Mouse (Mus musculus) heart, postnatal 10 days (tissue): ENCODE measurements around the gene Apmap. TPM values are rescaled to one million over a fixed set of nuclear protein-coding genes. Genes with fewer than 3 reads are reported as not detected.
A peak's percentile ranks its signal among the peaks of the same experiment; 100 is the strongest.

Experiments used
- DNase-seq, 2 experiments: peaks; one replicate each; pipeline ENCODE4 v3.0.0; 2021
- intact Hi-C: fragments of 180-260 bp; cut with DNase I; formaldehyde crosslinking; loops from one replicate; pipeline ENCODE4 v1.15.1; 2025
- total RNA-seq, 2 experiments: library from RNA; stranded (reverse); gene quantifications; 2 replicates each; pipeline ENCODE4 v1.2.3; 2021

The Apmap gene
- total RNA-seq: 10 to 100 TPM; 45.6 to 62.8 TPM

DNA sequence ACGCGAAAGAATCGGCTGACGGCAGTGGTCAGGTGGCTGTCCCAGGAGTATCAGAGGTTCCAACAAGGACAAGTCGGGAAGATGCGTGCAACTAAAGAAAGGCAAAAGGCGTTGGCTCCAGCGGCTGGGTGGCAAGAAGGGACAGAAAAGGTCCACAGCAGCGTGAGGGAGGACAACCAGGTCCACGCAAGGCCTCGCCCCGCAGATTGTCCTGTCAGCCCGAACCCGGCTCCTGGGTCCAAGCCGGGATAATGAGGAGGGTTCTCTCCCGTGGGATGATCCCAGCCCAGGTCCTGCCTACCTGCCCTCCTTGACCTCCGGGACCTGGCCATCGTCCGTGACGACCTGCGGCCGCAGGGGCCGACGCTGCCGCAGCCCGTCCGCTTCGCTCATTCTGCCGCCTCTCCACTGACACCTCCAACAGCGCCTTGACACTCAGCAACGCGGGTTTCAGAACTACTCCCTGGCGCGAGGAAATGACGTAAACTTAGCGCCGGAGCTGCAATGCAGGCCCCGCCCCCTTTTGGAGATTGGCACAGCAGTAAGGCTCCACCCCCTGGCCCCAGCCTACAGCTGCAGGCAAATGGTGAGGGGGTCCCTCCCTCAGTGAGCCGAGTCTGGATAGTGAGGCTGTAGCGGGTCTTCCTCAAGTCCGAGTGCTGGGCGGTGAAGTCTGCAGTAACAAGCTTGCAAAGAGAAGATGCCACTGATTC is at the start of gene Apmap:
Gene Apmap, minus strand, starts transcription at position 481 of the 713 bp plus-strand sequence.
- intact Hi-C loops: loop anchor here (5.0 kb wide), 2 partner anchors 179 to 299 kb away; partner anchors contain the start of genes Gins1 and Pygb

DNA sequence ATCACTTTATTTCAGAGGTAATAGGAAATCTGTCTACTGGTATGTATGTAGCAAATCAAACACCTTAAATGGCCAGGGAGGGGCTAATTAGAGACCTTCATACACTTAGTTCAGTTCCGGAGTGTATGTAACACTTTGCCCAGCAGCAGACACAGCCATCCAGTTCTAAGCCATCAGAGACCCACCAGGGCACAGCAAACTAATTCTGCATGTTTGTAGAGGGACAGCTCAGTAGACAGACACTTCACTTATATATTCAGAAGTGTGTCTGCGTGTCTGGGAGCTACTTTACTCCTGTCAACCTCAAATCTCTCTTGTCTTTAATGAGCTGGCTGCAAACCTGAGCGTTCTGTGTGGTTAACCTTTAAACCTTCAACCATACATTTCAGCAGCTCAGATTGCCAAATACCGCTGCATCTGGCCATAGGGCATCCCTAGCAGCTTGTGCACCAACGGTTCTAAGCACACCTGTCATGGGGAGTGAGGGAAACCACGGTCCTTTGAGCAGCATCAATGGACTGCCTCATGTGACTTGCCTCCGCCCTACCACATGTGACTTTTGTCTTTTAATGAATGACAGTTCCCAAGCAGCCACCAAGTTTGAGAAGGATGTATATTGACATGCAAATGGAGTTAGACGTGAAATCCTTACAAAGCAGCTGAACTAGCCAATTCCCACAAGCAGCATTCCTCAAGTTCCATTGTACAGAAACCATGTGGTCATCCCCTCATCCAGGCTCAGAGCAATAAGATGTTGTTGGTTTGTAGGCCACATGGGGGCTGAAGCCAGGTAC is 48.8 kb upstream of the Apmap start:
- intact Hi-C loops: no loop called here

More for the DNA sequence above, at the start of gene Apmap:
- DNase-seq: peak; percentile 98 to 99

DNA sequence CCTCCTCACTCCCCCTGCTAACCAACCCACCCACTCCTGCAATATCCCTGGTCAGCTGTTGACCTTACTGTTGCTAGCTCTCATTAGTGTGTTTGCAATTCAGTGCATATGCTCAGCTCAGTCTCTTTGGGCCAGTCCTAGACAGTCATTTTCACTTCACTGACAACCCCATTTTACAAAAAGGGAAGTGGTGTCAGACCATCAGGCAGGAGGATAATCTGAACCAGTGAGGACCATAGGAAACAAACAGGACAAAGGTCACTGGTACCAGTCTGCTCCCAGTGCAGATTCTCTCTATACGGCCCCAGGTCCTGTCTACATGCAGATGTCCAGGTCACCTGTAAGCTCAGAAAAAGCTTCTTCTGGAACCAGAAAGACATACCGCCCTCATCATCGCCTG is 47.7 kb upstream of the Apmap start:
- intact Hi-C loops: no loop called here
- no peak for DNase-seq

More for the DNA sequence above, 48.8 kb upstream of the Apmap start:
- no peak for DNase-seq

DNA sequence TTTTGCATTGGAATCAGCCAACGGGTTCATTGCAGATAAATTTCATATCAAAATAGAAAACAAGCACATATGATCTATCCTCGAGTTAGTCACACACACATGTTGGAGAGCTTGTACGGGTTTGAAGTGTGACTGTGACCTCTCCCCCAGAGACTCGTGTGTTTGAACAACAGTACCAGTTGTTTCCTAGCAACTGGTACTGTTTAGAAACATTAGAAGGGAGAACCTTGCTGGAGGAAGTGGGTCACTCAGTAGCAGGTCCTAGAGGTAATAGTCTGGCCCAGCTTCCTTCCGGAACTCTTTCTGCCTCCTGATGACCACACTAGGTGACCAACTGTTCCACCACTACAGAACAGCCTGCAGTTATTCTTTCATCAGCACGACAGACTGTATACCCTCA is 46.9 kb upstream of the Apmap start:
- intact Hi-C loops: no loop called here
- DNase-seq: no peak

DNA sequence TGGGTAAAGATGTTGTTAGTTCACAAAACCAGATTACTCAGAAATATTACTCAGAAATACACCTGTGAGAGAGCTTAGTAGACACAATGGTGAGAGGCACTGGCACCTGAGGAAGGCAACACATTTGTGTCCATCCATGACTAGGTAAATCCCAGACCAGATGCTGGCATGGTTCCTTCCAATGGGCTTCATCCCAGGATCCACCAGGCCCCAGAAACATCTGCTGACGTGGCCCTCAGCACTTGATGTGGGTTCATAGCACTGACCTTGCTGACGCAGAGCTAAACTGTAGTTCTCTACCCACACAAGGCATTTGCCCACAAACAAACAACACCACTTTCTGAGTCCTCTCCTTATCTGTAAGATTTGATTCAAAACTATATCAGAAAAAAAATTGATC is 46.4 kb upstream of the Apmap start:
- no peak for DNase-seq
- intact Hi-C loops: no loop called here

DNA sequence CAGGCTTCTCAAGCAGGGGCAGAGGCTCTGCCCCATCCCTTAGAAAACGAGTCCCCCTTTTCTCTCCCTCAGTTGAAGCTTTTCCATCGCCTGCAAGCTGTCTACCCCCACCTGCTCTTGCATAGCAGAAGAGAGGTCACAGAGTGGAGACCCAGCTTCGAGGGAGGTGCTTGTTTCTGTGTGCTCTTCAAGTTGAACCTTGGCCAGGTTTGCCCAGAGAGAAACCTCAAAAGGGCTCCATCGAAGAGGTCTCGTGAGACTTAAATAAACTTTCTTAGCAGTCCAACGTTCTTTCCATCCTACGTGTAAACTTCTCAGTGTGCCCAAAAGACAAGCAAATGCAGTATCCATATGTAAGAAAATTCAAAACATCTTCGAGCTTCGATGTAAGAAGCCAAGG is 43.0 kb upstream of the Apmap start:
- intact Hi-C loops: no loop called here
- no peak for DNase-seq

DNA sequence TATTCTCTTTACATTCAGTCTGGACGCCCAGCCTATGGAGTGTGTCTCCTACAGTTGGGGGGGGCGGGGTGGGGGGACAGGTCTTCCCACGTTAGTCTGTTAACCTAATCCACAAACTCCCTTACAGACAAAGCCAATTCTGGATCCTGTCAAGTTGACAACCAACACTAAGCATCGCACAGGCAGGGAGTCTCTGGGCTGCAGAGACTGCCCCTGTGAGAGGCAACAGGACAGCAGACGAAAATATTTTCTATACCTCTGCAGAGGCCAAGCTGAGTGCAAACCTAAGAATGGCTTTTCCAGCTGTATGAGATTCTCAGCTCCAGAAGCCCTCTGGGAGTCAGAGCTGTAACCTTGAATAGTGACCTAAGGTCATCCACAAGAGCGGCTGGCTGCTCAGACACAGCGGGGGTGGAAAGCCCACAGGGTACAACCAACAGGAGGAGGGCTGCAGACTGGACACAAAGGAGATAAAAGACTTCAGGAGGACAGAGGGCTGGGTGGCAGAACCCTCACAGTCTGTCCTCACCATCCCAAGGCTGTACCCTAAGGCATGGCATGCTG is 42.2 kb upstream of the Apmap start:
- DNase-seq: peak; percentile 27 to 29
- intact Hi-C loops: no loop called here

DNA sequence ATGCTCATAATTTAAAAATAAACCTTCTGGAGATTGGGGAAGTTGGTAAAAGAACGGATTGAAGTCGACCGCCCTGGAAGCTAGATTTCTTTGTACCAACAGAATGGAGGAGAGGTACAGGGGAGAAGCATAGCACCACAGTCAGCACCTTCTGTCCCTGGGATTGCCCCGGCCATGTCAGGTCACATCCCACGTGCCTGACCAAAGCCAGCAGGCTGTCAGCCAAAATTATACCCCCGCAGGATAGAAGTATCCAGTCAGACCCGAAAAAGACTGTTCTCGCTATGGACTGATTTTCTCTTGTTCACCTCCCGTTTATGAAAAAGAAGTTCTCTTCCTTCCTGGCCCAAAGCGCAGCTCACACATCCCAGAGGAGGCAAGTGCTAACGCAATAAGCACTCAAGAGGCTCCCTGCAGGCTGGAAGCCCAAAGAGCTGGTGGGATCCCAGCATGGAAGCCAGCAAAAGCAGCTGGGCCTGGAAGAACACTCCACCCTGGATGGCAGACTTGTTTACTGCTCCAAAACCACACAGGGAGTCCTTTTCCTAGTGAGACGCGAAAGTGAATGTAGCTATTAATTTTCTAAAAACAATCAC is 40.0 kb upstream of the Apmap start:
- intact Hi-C loops: no loop called here
- peak in 1 of 2 experiments; percentile 25 for DNase-seq

DNA sequence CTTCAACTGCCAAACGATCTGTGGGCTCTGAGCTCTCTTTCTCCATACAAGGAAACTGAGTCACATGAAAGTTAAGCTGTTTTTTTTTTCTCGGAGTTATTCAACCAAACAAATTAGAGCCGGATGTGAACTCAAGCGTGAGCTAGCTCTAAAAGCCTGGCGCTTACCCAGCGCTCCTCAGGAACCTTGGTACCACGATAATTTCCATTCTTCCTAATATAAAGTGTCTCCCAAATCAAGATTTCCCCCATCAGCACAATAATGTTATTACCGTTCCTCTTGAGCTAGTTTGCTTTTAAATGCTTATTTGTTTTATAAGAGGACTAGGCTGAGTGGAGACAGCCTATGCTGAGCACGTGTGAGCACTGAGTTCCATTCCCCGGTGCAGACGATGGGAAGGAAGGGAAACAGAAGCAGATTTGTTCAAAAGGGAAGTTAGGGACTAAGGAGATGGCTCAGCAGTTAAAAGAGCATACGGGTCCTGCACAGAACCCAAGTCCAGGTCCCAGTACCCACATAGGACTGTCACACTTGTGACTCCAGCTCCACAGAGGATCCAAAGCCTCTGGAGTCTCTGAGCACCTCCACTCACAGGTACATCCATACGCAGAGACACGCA is 39.4 kb upstream of the Apmap start:
- no peak for DNase-seq
- intact Hi-C loops: no loop called here

DNA sequence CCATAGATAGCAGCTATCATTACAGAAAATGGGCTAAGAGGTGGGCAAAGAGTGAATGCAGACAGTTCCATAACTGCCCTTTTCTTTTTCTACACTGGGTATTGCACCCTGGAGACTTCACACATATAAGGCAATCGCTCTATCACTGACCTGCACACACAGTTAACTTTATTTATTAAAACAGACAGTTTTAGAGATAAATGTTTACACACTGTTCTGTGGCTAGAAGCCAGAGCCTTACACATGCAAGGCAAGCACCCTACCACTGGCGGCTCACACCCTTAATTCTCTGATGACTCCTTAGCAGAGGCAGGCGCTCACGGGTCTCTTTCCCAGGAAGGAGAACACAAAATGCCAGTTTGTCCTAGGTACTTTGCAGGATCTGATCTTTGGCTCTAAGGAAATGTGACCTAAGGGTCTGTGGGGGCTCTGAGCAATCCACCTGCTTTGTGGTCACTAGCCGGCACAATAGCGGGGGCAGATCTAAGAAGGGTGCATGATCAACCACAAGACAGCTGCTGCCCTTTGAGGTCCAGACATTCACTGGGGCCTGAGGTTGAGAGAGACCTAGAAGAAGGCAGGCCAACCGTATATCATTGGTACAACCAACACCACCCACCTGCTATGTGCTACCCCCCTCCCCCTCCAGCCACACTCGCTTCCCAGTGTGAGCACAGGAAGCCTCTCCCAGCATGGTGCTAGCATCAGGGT is 38.2 kb upstream of the Apmap start:
- DNase-seq: no peak
- intact Hi-C loops: no loop called here

DNA sequence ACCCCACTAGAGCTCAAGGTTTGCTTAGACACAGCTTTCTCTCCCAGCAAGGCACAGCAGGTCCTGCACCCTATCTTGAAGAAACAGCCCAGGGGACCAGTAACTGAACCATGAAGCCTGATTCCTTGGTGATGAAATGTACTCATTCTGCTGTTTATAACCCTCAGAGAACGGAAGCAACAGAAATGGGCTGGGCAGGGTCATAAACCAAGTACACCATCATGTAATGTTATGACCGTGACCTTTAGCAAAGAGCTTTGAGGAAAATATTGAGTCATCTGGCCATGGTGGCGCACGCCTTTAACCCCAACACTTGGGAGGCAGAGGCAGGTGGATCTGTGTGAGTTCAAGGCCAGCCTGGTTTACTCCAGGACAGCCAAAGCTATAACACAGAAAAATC is 36.9 kb upstream of the Apmap start:
- DNase-seq: no peak
- intact Hi-C loops: no loop called here

DNA sequence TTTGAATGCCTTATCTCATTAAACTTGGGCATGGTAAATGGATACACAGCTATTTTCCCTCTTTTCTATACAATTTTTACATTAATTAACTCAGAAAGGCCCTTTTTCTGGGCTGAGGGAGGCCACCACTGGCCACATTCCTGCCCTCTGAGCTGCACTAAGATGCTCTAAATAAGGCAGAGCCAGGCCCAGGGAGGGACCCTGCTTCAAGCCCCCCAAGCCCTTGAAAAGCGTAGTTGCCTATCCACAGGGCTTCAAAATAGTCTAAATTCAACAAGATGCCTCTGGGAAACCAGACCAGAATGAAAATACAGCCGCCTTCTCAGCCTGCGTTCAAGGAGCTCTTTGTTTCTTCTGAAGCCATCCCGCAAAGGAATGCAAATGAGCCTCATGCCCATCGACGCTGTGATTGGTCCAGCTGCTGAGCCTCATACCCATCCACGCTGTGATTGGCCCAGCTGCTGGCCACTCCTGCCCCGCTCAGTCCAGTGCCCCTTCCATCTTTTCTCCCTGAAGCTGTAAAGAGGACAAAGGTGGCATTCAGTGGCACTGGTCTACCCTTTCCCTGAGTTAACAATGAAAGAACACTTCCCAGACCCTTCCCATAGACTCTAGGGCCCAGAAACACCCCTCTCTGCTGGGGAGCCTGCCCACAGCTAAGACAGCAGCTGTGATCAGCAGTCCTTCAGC is 35.5 kb upstream of the Apmap start:
- DNase-seq: no peak
- intact Hi-C loops: no loop called here

DNA sequence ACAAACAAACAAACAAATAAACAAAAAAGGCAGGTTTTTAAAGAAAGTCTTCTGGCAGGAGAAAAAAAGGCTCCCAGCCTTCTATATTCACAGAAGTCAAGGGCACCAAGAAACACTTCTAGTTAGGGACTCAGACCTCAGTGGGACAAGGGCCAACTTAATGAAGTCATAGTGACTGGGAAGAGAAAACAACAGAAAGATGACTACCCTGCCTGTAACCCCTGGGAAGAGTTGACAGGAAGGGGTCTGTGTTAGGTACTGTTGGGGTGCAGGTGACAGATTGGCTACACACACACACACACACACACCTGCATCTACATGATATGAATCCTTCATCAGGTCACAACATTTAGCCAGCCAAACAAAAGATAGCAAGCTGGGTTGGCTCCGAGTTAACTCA is 34.8 kb upstream of the Apmap start:
- intact Hi-C loops: no loop called here

DNA sequence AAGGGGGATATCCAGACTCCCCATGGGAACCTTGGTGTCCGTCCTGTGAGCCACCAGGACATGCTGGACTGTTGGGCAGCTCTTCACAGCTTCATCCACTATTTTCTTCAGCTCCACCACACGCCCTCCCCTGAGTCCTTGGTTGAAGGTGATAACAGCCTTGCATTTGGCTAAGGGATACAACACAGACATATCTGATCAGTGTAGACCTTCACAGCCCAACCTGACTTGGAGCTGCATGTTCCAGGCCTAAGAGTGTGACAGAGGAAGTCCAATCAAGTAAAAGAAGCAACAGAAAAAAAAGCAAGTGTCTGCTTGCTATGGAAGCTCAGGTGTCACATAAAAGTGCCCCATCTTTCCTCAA is 30.0 kb upstream of the Apmap start:
- intact Hi-C loops: no loop called here

More for the DNA sequence above, 34.8 kb upstream of the Apmap start:
- no peak for DNase-seq

DNA sequence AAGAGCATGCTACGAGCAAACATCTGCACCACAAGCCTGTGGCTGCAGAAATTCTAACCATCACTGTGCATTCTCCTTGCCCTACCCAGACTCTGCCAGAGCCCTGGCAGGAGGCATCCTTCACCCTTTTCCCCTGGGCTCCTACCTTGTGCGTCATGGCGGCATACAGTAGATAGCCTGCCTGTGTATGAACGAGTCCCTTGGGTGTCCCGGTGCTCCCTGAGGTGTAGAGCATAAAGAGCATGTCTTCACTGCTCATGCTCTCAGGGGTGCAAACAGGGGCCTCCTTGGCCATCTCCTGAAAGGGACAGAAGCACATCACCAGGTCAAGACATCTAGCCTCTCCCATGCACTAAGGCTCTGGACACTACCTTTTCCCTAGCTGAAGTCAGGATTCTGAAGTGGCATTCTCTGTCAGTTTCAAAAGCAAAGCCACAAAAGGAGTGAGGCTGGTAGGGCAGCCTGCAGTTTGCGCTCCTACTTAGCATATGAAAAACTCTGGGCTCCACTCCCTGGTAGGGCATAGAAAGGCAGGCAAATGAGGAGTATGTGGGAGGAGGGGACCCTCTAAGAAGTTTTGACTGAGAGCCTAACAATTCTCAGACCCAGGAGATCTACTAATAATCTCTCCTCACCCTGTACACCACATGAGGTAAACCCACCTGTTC is 29.5 kb upstream of the Apmap start:
- DNase-seq: no peak
- intact Hi-C loops: no loop called here

More for the DNA sequence above, 30.0 kb upstream of the Apmap start:
- DNase-seq: no peak

DNA sequence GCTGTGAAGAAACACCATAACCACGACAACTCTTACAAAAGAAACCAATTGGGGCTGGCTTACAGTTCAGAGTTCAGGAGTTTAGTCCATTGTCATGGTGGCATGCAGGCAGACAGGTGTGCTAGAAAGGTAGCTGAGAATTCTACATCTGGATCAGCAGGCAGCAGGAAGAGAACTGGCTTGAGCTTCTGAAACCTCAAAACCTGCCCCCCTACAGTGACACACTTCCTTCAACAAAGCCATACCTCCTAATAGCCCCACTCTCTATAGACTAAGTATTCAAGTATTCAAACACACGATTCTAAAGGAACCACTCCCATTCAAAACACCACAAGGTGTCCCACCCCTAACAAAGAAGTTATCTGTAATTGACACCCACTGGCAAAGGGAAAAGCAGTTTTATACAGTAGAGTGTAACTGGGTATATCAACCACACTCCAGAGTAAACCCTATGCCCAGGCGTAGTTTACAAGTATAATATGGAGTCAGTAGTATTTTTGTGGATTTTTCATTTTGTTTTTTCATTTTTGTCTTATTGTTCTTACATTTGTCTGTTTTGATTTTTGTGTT is 27.6 kb upstream of the Apmap start:
- intact Hi-C loops: no loop called here
- no peak for DNase-seq

DNA sequence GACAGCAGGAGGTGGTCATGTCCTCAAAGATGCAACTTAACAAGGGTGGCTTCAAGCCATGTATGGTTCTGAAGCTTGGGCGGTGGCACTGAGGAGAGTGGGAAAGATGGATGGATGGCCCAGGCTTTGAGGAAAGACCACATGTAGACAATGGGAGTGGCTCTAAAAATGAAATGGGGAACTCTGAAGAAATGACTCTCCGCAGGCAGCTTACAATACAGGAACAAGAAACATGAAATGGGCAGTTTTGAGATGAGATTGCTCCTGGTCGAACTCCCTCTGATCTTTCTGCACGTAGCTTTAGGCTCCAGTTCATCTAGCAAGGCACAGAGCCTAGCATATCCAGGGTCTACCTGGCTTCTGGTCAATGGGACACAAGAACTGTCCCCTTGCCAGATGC is 20.9 kb upstream of the Apmap start:
- intact Hi-C loops: no loop called here
- DNase-seq: no peak

DNA sequence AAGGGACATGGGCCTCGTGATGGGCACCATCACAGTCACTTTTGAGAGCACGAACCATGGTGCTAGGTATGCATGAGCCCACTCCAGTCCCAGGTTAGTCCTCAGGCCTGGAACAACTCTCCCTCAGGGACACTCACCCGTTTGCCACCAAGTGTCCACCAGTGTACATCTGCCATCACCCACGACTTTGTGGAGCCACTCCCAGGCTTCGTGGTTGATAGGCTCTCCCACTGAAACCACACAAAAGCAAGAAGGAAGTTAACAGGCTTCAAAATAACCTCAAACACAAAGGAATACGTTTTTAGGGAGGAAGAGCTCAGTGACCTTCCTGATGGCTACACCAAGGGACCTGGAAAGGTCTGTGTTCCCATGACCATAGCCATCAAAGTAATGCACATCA is 18.8 kb upstream of the Apmap start:
- intact Hi-C loops: no loop called here
- no peak for DNase-seq

DNA sequence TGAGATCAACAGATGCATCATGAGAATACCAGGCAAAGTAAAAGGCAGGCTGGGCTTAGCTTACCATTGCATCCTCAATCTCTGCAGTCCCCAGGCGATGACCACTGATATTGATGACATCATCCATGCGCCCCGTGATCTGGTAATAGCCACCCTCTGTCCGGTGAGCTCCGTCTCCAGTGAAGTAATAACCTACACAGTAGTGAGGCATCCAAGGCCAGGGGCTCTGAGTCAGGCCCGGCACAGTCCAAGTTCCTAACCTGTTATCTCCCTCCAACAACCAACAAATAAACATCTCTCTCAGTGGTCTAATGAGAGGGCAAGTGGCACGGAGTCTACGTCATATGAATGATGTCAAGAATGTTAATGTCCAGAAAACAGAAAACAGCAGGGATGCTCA is 16.6 kb upstream of the Apmap start:
- no peak for DNase-seq
- intact Hi-C loops: no loop called here
